Comparison of ENCODE assay signal across 13 mouse cellular contexts in genomic region chr4:151822986-151823385, GRCm38 (mm10). TPM values are rescaled to one million over a fixed set of nuclear protein-coding genes. Genes with fewer than 3 reads are reported as not detected.
A peak's percentile ranks its signal among the peaks of the same experiment; 100 is the strongest.
DNase-seq lines count a peak whose midpoint lies in the region; ATAC-seq lines count a peak whose summit lies in the region.
"Had no signal": no experiment of that assay in that cellular context is flagged by ENCODE, and none has a peak within 500 bp of the region (broad histone marks: within the 10 kb centered on the region; RNA-seq: fewer than 3 reads in every experiment).

No protein-coding gene starts in this region.

- no peak overlapping the region for H3K4me3 ChIP-seq in liver, embryonic 11.5 days (ENCODE audit: low read depth, low read length)
- H3K4me3 ChIP-seq: left cerebral cortex, adult 2 months had no signal

- no peak for ATAC-seq in liver, embryonic 11.5 days (replicated peaks; ENCODE audit: low FRiP score)

- no peak overlapping the region for H3K27ac ChIP-seq in liver, embryonic 11.5 days (ENCODE audit: low read depth, low read length)
- H3K27ac ChIP-seq: left cerebral cortex, adult 2 months had no signal

- no peaks in the 10 kb centered on the region for H3K36me3 ChIP-seq in liver, embryonic 11.5 days (ENCODE audit: control insufficient read depth, insufficient read depth, low read length)

- H3K9ac ChIP-seq in liver, embryonic 11.5 days (ENCODE audit: low read depth, low read length), result no peak overlapping the region

- intact Hi-C loops in left cerebral cortex, postnatal 25 days (cut with DNase I), result no loop called here

- peaks cover 24% of the 10 kb centered on the region for H3K4me1 ChIP-seq in liver, embryonic 11.5 days (replicated peaks; ENCODE audit: control insufficient read depth, insufficient read depth, low read length)

- no peak overlapping the region for H3K4me2 ChIP-seq in liver, embryonic 11.5 days
- H3K4me2 ChIP-seq: midbrain, embryonic 11.5 days had no signal

- no peaks in the 10 kb centered on the region for H3K27me3 ChIP-seq in liver, embryonic 11.5 days (replicated peaks; ENCODE audit: control insufficient read depth, insufficient read depth, low read length)

- peak; percentile 9 for DNase-seq in adrenal gland, adult 2 months
- DNase-seq in adrenal gland, adult 8-10 months, result no peak
- DNase-seq in liver, result peak; percentile 12
- DNase-seq in liver, embryonic 11.5 days (ENCODE audit: low spot score), result no peak
- DNase-seq in lung, adult 18-20 months, result peak; percentile 67 to 78
- no peak for DNase-seq in spleen, postnatal 10 days (ENCODE audit: low spot score in 2 of 2)
- DNase-seq in right cerebral cortex, postnatal 14 days, result no peak
- DNase-seq in left cerebral cortex, postnatal 25 days (ENCODE audit: low spot score in 2 of 2), result no peak
- DNase-seq: cerebellum, adult 18-20 months; embryo, embryonic 11 days; right cerebral cortex, postnatal 4 days had no signal

- no peaks in the 10 kb centered on the region for H3K9me3 ChIP-seq in liver, embryonic 11.5 days (ENCODE audit: control insufficient read depth, low read length)

- 51% methylated on average over 2 of the region's 2 CpGs for WGBS in liver, embryonic 11.5 days

RNA-seq across cellular contexts. Expression of gene Camta1, which starts 38.7 kb away (rescaled TPM):
- 10 to 100 TPM; 24.0 to 35.0 TPM for total RNA-seq in adrenal gland, adult 2 months (2021)
- polyA plus RNA-seq in adrenal gland, adult 2 months (2012; rRNA removed), result 7.3 and 8.5 TPM in 2 replicates
- 10 to 100 TPM; 23.6 to 59.6 (median 36.5) TPM for total RNA-seq in adrenal gland, adult 8-10 months (2022)
- polyA plus RNA-seq in liver, embryonic 11.5 days (2014; fragmentation: Nextera tagmentation; extraction: Ambion mirVana), result 72.5 and 93.9 TPM in 2 replicates
- 100 to 1,000 TPM; 193 to 222 TPM for total RNA-seq in left cerebral cortex, postnatal 25 days (2021)

Comparison
In these comparisons a context has a peak if more than half of its experiments do, and no peak if none do; other contexts are left out.
1. DNase-seq: peak in adrenal gland, adult 2 months (single experiment), liver (single experiment) and lung, adult 18-20 months (2 of 2); none in adrenal gland, adult 8-10 months (single experiment), liver, embryonic 11.5 days (single experiment), spleen, postnatal 10 days (0 of 2), right cerebral cortex, postnatal 14 days (single experiment) and left cerebral cortex, postnatal 25 days (0 of 2).